Mouse (Mus musculus): ENCODE measurements around the gene Igsf9. TPM values are rescaled to one million over a fixed set of nuclear protein-coding genes. Genes with fewer than 3 reads are reported as not detected.

Gene Igsf9
- total and polyA plus RNA-seq, 3 experiments, result 2.7 to 6.5 (median 6.0) TPM

- no peak for TF ChIP-seq SMC3 (IDR thresholded peaks at IDR 0.05; ENCODE audit: low read depth, low read length)
- TF ChIP-seq HCFC1 (IDR thresholded peaks at IDR 0.05; ENCODE audit: low read depth, low read length), result no peak
- no peak for TF ChIP-seq CHD2 (IDR thresholded peaks at IDR 0.05; ENCODE audit: low read length)
Measured at GRCm38 (mm10) chr1:172489585-172490250, 8.1 kb downstream of the Igsf9 start (continued).

- no peak overlapping the region for H3K4me3 ChIP-seq (replicated peaks in 1 of 3; ENCODE audit: low read depth in 2 of 3, low read length in 2 of 3, poor library complexity in 1 of 3)
- no peak overlapping the region for H3K9ac ChIP-seq (ENCODE audit: insufficient read depth, low read depth)
- peaks cover 6 to 60% of the 10 kb centered on the region in 2 experiments for H3K36me3 ChIP-seq (replicated peaks in 1 of 2; ENCODE audit: control insufficient read depth in 1 of 2, insufficient read depth in 1 of 2, low read length in 1 of 2)
- peak; percentile 59 for DNase-seq (ENCODE audit: extremely low read depth)
- no peaks in the 10 kb centered on the region for H3K9me3 ChIP-seq (replicated peaks; ENCODE audit: low read length)
- H3K27me3 ChIP-seq (replicated peaks), result no peaks in the 10 kb centered on the region
- H3K4me1 ChIP-seq (ENCODE audit: control insufficient read depth in 1 of 2, insufficient read depth in 2 of 2), result peaks cover 0 to 31% of the 10 kb centered on the region in 2 experiments; a peak in 2 of 4 replicates
- H3K79me2 ChIP-seq (replicated peaks; ENCODE audit: control insufficient read depth, extremely low read depth, insufficient read depth, poor library complexity, severe bottlenecking), result no peaks in the 10 kb centered on the region
- H3K27ac ChIP-seq (ENCODE audit: insufficient read depth, low read depth), result no peak overlapping the region
- dilution Hi-C loops (cut with MboI; ENCODE audit: extremely low pct_ligation_motif_present, extremely low pct_unique_long_range_greater_than_20kb, low sequenced_read_pairs) (no loop called here), in situ Hi-C loops (cut with MboI; ENCODE audit: low pct_ligation_motif_present, low pct_unique_long_range_greater_than_20kb, low sequenced_read_pairs) (no loop called here)
- peak overlapping the region; percentile 4; the same call in 1 of the 2 replicates for H3K4me2 ChIP-seq (ENCODE audit: insufficient read depth, low read depth, poor library complexity, severe bottlenecking)
- TF ChIP-seq NELFE (IDR thresholded peaks at IDR 0.05; ENCODE audit: low read depth, low read length), result no peak
- no peak for TF ChIP-seq MYC (IDR thresholded peaks at IDR 0.05; ENCODE audit: low read depth, low read length)
- no peak for TF ChIP-seq POLR2A (IDR thresholded peaks at IDR 0.05; ENCODE audit: low read depth, low read length)
- TF ChIP-seq JUN (IDR thresholded peaks at IDR 0.05; ENCODE audit: insufficient read depth, low read depth, low read length), result no peak
- TF ChIP-seq USF1 (IDR thresholded peaks at IDR 0.05; ENCODE audit: low read depth, low read length), result no peak
- no peak for TF ChIP-seq ZNF384 (IDR thresholded peaks at IDR 0.05; ENCODE audit: low read depth, low read length)
- TF ChIP-seq PAX5 (IDR thresholded peaks at IDR 0.05; ENCODE audit: low read length), result no peak
- TF ChIP-seq ZMIZ1 (IDR thresholded peaks at IDR 0.05; ENCODE audit: low read depth, low read length), result no peak
- no peak for TF ChIP-seq HCFC1 (IDR thresholded peaks at IDR 0.05; ENCODE audit: low read depth, low read length)
- TF ChIP-seq MEF2A (IDR thresholded peaks at IDR 0.05; ENCODE audit: borderline replicate concordance, low read depth, low read length), result no peak
- TF ChIP-seq MXI1 (IDR thresholded peaks at IDR 0.05; ENCODE audit: low read depth, low read length), result no peak
- no peak for TF ChIP-seq USF2 (conservative IDR thresholded peaks at IDR 0.05; ENCODE audit: low read depth, low read length)
- no peak for TF ChIP-seq SIN3A (IDR thresholded peaks at IDR 0.05; ENCODE audit: low read length)
- no peak for TF ChIP-seq BHLHE40 (IDR thresholded peaks at IDR 0.05; ENCODE audit: low read depth, low read length)
- 0 out of 2 replicates have a peak, but pooled peaks have one; percentile 50 for TF ChIP-seq MAZ (IDR thresholded peaks at IDR 0.05; ENCODE audit: low read depth, low read length)
- no peak for TF ChIP-seq CHD2 (IDR thresholded peaks at IDR 0.05; ENCODE audit: low read length)
- TF ChIP-seq ZKSCAN1 (IDR thresholded peaks at IDR 0.05; ENCODE audit: borderline replicate concordance, low read depth, low read length), result no peak
- TF ChIP-seq CTCF (conservative IDR thresholded peaks at IDR 0.05 in 1 of 2, IDR thresholded peaks at IDR 0.05 in 1 of 2; ENCODE audit: low read depth in 2 of 2, low read length in 2 of 2), result peak; percentile 95 to 97
- TF ChIP-seq ELF1 (IDR thresholded peaks at IDR 0.05; ENCODE audit: low read depth, low read length), result peak; percentile 51
- TF ChIP-seq JUND (conservative IDR thresholded peaks at IDR 0.05; ENCODE audit: low read depth, low read length), result no peak
- no peak for TF ChIP-seq POLR2AphosphoS2 (IDR thresholded peaks at IDR 0.05; ENCODE audit: low read depth, low read length)
- peak; percentile 97 for TF ChIP-seq RAD21 (IDR thresholded peaks at IDR 0.05; ENCODE audit: low read depth, low read length)
- TF ChIP-seq EP300 (IDR thresholded peaks at IDR 0.05; ENCODE audit: low read length), result no peak
- no peak for TF ChIP-seq UBTF (IDR thresholded peaks at IDR 0.05; ENCODE audit: low read depth, low read length)
- no peak for TF ChIP-seq GABPA (IDR thresholded peaks at IDR 0.05; ENCODE audit: insufficient replicate concordance, low read depth, low read length)
- TF ChIP-seq SMC3 (IDR thresholded peaks at IDR 0.05; ENCODE audit: low read depth, low read length), result peak; percentile 100
- peak; percentile 94 for TF ChIP-seq ZC3H11A (IDR thresholded peaks at IDR 0.05; ENCODE audit: low read depth, low read length)
- TF ChIP-seq MAFK (IDR thresholded peaks at IDR 0.05; ENCODE audit: insufficient replicate concordance, low read length), result no peak
- TF ChIP-seq ETS1 (conservative IDR thresholded peaks at IDR 0.05; ENCODE audit: low read depth, low read length), result no peak
- TF ChIP-seq MAX (IDR thresholded peaks at IDR 0.05; ENCODE audit: low read length), result no peak
- no peak for TF ChIP-seq E2F4 (IDR thresholded peaks at IDR 0.05; ENCODE audit: insufficient replicate concordance, low read depth, low read length)
- no peak for TF ChIP-seq NRF1 (IDR thresholded peaks at IDR 0.05; ENCODE audit: low read depth, low read length)
- TF ChIP-seq TCF12 (IDR thresholded peaks at IDR 0.05; ENCODE audit: low read depth, low read length), result peak; percentile 31; the same call in 1 of the 2 replicates
- TF ChIP-seq KAT2A (IDR thresholded peaks at IDR 0.05; ENCODE audit: insufficient replicate concordance, low read length), result no peak
- no peak for TF ChIP-seq TBP (conservative IDR thresholded peaks at IDR 0.05; ENCODE audit: low read depth, low read length)
- no peak for TF ChIP-seq CHD1 (IDR thresholded peaks at IDR 0.05; ENCODE audit: low read depth, low read length)
- TF ChIP-seq RCOR1 (conservative IDR thresholded peaks at IDR 0.05; ENCODE audit: low read depth, low read length), result no peak
Measured at GRCm38 (mm10) chr1:172490261-172490661, 8.7 kb downstream of the Igsf9 start.

Data from CH12.LX (cell line).